Mouse (Mus musculus): Measurements from ENCODE around the gene Sox1. TPM values are rescaled to one million over a fixed set of nuclear protein-coding genes. Genes with fewer than 3 reads are reported as not detected.

Gene Sox1
- not detected for polyA plus RNA-seq (2017; shearing (Covaris generic))

- no peak for ATAC-seq
Observed at GRCm38 (mm10) chr8:12395071-12396031, at the start of gene Sox1. Gene Sox1 (plus strand): TSS chr8:12395295.

GRCm38 (mm10) chr8:12345881-12346280 lies 49.2 kb upstream of the Sox1 start:
- no peak for ATAC-seq

- no peak for ATAC-seq
Observed at GRCm38 (mm10) chr8:12346870-12347269, 48.2 kb upstream of the Sox1 start.

GRCm38 (mm10) chr8:12348306-12348705 lies 46.8 kb upstream of the Sox1 start:
- no peak for ATAC-seq

- ATAC-seq = no peak
Observed at GRCm38 (mm10) chr8:12349591-12349990, 45.5 kb upstream of the Sox1 start.

- no peak for ATAC-seq
Observed at GRCm38 (mm10) chr8:12351121-12351520, 44.0 kb upstream of the Sox1 start.

GRCm38 (mm10) chr8:12354406-12355025 lies 40.6 kb upstream of the Sox1 start:
- ATAC-seq = no peak

GRCm38 (mm10) chr8:12368161-12368560 lies 26.9 kb upstream of the Sox1 start:
- ATAC-seq = no peak

GRCm38 (mm10) chr8:12368856-12369255 lies 26.2 kb upstream of the Sox1 start:
- ATAC-seq = no peak

- no peak for ATAC-seq
Observed at GRCm38 (mm10) chr8:12381111-12381510, 14.0 kb upstream of the Sox1 start.

GRCm38 (mm10) chr8:12382707-12383561 lies 12.2 kb upstream of the Sox1 start:
- no peak for ATAC-seq

- no peak for ATAC-seq
Observed at GRCm38 (mm10) chr8:12383979-12384890, 10.9 kb upstream of the Sox1 start.

- ATAC-seq = no peak
Observed at GRCm38 (mm10) chr8:12384996-12385685, 10.0 kb upstream of the Sox1 start.

GRCm38 (mm10) chr8:12385686-12386488 lies 9.2 kb upstream of the Sox1 start:
- ATAC-seq = no peak

- no peak for ATAC-seq
Observed at GRCm38 (mm10) chr8:12386530-12387222, 8.4 kb upstream of the Sox1 start.

- ATAC-seq = no peak
Observed at GRCm38 (mm10) chr8:12387223-12387860, 7.8 kb upstream of the Sox1 start.

- ATAC-seq = no peak
Observed at GRCm38 (mm10) chr8:12387901-12388300, 7.2 kb upstream of the Sox1 start.

- ATAC-seq = no peak
Observed at GRCm38 (mm10) chr8:12388390-12389115, 6.5 kb upstream of the Sox1 start.

- ATAC-seq = no peak
Observed at GRCm38 (mm10) chr8:12389116-12389471, 6.0 kb upstream of the Sox1 start.
